Mouse (Mus musculus) lung, postnatal 0 days (tissue): ENCODE measurements around the gene Il15. TPM values are rescaled to one million over a fixed set of nuclear protein-coding genes. Genes with fewer than 3 reads are reported as not detected.
A peak's percentile ranks its signal among the peaks of the same experiment; 100 is the strongest.

Experiments used
- ATAC-seq: fragments of 200-750 bp; cut with Nextera tagmentation; 2 replicates; pipeline ENCODE4 v1.8.0; 2017; ENCODE audit warnings: moderate library complexity
- DNase-seq: peaks from one replicate; pipeline ENCODE4 v3.0.0-alpha.2; 2016; ENCODE audit warnings: low spot score
- H3K27ac ChIP-seq: fragments of 300-500 bp; sonication (generic); 2 replicates; pipeline ENCODE4 v1.5.1; 2014; ENCODE audit warnings: antibody characterized with exemption, mild to moderate bottlenecking, low read length, mixed read lengths
- H3K27me3 ChIP-seq: fragments of 300-500 bp; sonication (generic); replicated peaks from 2 replicates; pipeline ENCODE4 v1.6.1; 2014; ENCODE audit warnings: low read length, mixed read lengths; ENCODE audit not compliant: insufficient read depth
- H3K36me3 ChIP-seq: fragments of 300-500 bp; sonication (generic); 2 replicates; pipeline ENCODE4 v1.6.1; 2014; ENCODE audit warnings: low read length, mixed read lengths; ENCODE audit not compliant: insufficient read depth
- H3K4me1 ChIP-seq: fragments of 300-500 bp; sonication (generic); 2 replicates; pipeline ENCODE4 v1.6.1; 2014; ENCODE audit warnings: antibody characterized with exemption, low read depth, low read length, mixed read lengths; ENCODE audit not compliant: insufficient read depth
- H3K4me2 ChIP-seq: fragments of 300-500 bp; sonication (generic); replicated peaks from 2 replicates; pipeline ENCODE4 v1.6.1; 2014; ENCODE audit warnings: low read depth, mild to moderate bottlenecking, low read length, moderate library complexity, mixed read lengths
- H3K4me3 ChIP-seq: fragments of 300-500 bp; sonication (generic); 2 replicates; pipeline ENCODE4 v1.5.1; 2014; ENCODE audit warnings: low read depth, low read length
- H3K9ac ChIP-seq: fragments of 300-500 bp; sonication (generic); replicated peaks from 2 replicates; pipeline ENCODE4 v1.6.1; 2014; ENCODE audit warnings: low read depth, mild to moderate bottlenecking
- H3K9me3 ChIP-seq: fragments of 300-500 bp; sonication (generic); 2 replicates; pipeline ENCODE4 v1.6.1; 2016; ENCODE audit warnings: low read length, mixed read lengths
- CTCF ChIP-seq: IDR thresholded peaks from 2 replicates; pipeline ENCODE4 v1.5.1; 2016; ENCODE audit warnings: antibody characterized with exemption, mild to moderate bottlenecking
- EP300 ChIP-seq: IDR thresholded peaks from 2 replicates; pipeline ENCODE4 v1.6.1; 2016; ENCODE audit warnings: antibody characterized with exemption, mild to moderate bottlenecking, control low read depth
- WGBS: fragments of 180-500 bp; shearing (Covaris S2); extraction: QIAGEN DNeasy Blood & Tissue Kit; methylation state at CpG from one replicate; pipeline ENCODE4 v1.1.7; 2014; 5-methylcytosine and 5-hydroxymethylcytosine counted together
- polyA plus RNA-seq: library from polyadenylated mRNA; unstranded; fragments of >200 nt; fragmentation: Nextera tagmentation; extraction: Ambion mirVana; gene quantifications from 2 replicates; pipeline ENCODE4 v1.2.1, GENCODE M21; 2015

The Il15 gene
- polyA plus RNA-seq = 10.2 and 12.4 TPM in 2 replicates

DNA sequence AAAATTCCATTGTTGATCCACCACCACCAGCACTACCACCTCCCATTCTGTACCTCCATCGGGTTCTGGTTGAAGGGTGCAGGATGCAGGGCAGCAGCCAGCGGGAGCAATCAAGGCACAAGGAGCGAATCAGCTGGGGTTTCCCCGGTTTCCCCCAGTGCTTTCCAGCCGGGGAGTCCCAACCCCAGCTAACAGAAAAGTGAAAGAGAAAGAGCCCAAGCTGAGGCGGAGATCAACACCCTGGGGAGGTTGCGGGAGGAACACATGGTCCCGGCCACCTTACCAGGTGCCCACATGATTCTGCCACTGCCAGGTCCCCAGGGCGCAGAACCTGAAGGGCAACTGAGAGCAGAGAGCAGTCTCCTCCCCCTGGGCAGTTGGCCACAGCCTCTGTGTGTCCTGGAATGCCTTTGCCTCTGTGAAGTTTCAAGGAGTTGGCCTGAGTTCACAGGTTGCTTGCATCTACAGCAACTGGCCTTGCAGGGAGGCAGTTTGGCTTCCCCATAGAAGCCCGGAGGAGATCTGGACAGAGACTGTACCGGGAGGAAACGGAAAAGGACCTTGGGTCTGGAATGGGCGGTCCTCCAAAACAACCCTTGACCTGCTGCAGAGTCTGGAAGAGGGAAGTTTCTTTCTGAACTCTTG, at the start of gene Il15:
Gene Il15 (minus strand): TSS at position 537 of the 645 bp plus-strand sequence.
- no peak for TF ChIP-seq CTCF
- TF ChIP-seq EP300 = no peak
- H3K4me1 ChIP-seq = no peaks in the 10 kb centered on the region; the same call in 1 of the 2 replicates
- 3% methylated on average over 13 of the region's 13 CpGs for WGBS
- peak; percentile 88 for ATAC-seq
- H3K36me3 ChIP-seq = no peaks in the 10 kb centered on the region
- DNase-seq = peak; percentile 85
- H3K27ac ChIP-seq = peak within 1 kb of the TSS; percentile 88
- no peaks in the 10 kb centered on the region for H3K9me3 ChIP-seq
- H3K4me2 ChIP-seq = peak within 1 kb of the TSS; percentile 72
- H3K27me3 ChIP-seq = no peaks in the 10 kb centered on the region
- peak within 1 kb of the TSS; percentile 68 for H3K9ac ChIP-seq
- H3K4me3 ChIP-seq = peak within 1 kb of the TSS; percentile 67

DNA sequence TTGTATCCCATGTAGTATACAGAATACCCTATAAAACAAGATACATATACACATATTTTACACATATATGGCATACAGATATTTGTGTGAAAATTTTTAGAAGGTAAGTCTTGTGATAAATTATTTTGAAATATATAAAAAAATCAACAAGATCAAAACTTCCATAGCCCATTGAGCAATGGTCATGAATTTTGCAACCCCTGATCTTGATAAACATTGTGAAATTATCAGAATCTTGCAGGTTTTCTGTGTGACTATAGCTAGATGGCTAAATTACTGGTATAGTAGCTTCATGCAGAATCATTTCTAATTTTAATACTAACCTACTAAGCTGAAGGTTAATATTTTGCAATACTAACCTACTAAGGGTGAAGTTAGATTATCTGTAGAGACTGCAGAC, 41.9 kb upstream of the Il15 start:
- no peak overlapping the region for H3K9ac ChIP-seq
- TF ChIP-seq EP300 = no peak
- TF ChIP-seq CTCF = no peak
- no peak overlapping the region for H3K4me2 ChIP-seq
- DNase-seq = no peak
- H3K9me3 ChIP-seq = no peaks in the 10 kb centered on the region
- H3K27ac ChIP-seq = no peak overlapping the region
- ATAC-seq = no peak
- H3K4me1 ChIP-seq = no peaks in the 10 kb centered on the region
- H3K36me3 ChIP-seq = no peaks in the 10 kb centered on the region
- no peak overlapping the region for H3K4me3 ChIP-seq
- no peaks in the 10 kb centered on the region for H3K27me3 ChIP-seq

GRCm38 (mm10) chr8:82416587-82417340, 13.7 kb upstream of the Il15 start:
- DNase-seq = peak; percentile 84
- WGBS = 47% methylated on average over 5 of the region's 5 CpGs

DNA sequence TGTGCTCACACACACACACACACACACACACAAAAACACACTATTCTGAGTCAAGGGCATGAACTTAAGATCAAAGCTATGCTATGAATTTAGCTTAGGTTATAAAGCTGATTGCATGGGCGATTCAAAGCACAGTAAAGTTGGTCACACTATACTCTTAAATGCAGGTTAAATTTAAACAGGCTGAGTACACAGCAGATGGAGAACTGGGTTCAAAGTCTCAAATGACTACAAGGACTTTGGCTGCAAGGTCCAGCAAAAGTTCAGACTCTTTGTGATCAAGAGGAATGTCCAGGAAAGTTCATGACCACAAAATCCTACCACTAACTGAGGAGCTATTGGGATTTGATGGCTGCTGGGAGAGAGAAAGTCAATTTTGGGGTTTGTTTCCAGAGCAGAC, 12.5 kb upstream of the Il15 start:
- H3K9me3 ChIP-seq = no peaks in the 10 kb centered on the region
- TF ChIP-seq CTCF (no peak), EP300 (no peak)
- no peak for ATAC-seq
- WGBS = 50% methylated on average over 1 of the region's 1 CpGs
- H3K27ac ChIP-seq = no peak overlapping the region
- H3K4me3 ChIP-seq = no peak overlapping the region
- no peaks in the 10 kb centered on the region for H3K4me1 ChIP-seq
- no peaks in the 10 kb centered on the region for H3K27me3 ChIP-seq
- H3K36me3 ChIP-seq = no peaks in the 10 kb centered on the region
- no peak for DNase-seq
- no peak overlapping the region for H3K9ac ChIP-seq
- no peak overlapping the region for H3K4me2 ChIP-seq

More at GRCm38 (mm10) chr8:82416587-82417340, 13.7 kb upstream of the Il15 start:
- H3K9ac ChIP-seq = no peak overlapping the region
- no peaks in the 10 kb centered on the region for H3K36me3 ChIP-seq
- ATAC-seq = peak; percentile 97
- H3K4me1 ChIP-seq = no peaks in the 10 kb centered on the region
- TF ChIP-seq EP300 (peak; percentile 86), CTCF (no peak)
- H3K27ac ChIP-seq = peak overlapping the region; percentile 17; the same call in 1 of the 2 replicates
- no peak overlapping the region for H3K4me2 ChIP-seq
- H3K9me3 ChIP-seq = no peaks in the 10 kb centered on the region
- H3K27me3 ChIP-seq = no peaks in the 10 kb centered on the region
- no peak overlapping the region for H3K4me3 ChIP-seq

DNA sequence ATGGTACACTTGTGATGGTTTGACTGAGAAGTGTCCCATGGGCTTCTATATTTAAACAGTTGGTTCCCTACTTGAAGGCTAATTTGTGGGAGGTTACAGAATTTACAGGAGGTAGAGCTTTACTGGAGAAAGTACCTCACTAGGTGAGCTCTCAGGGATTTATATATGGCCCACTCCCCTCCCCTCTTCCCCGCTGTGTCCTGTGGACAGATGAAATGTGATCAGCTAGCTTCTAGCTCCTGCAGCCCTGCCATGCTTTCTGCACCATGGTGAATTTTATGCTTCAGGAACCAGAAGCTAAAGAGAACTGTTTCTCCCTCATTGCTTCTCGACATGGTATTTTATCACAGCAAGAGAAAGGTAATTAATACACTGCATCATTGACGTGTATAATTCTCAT, 7.1 kb upstream of the Il15 start:
- H3K9ac ChIP-seq = no peak overlapping the region
- TF ChIP-seq CTCF (no peak), EP300 (no peak)
- no peaks in the 10 kb centered on the region for H3K9me3 ChIP-seq
- no peak overlapping the region for H3K4me2 ChIP-seq
- 77% methylated on average over 3 of the region's 3 CpGs for WGBS
- no peaks in the 10 kb centered on the region for H3K27me3 ChIP-seq
- no peaks in the 10 kb centered on the region for H3K36me3 ChIP-seq
- no peak overlapping the region for H3K27ac ChIP-seq
- H3K4me1 ChIP-seq = no peaks in the 10 kb centered on the region
- DNase-seq (no peak), ATAC-seq (no peak)
- H3K4me3 ChIP-seq = no peak overlapping the region

DNA sequence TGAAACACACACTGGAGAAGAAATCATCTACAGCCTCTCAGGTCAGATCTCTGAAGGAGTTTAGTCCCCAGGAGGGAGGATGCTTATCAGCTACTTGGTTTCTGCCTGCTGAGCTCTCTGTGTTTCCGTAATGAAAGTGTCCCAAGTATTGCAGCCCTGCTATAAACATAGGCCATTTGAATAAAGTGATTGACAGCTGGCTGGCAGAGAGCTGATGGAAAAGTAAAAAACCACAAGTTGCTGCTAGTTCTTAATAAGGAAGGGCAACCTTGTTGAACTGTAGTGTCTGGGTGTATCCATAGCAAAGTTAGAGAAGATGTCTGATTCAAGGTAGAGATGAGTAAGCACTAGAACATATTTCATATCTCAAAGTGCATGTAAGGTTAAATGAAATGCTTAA, 4.0 kb upstream of the Il15 start:
- H3K9ac ChIP-seq = no peak overlapping the region
- 52% methylated on average over 1 of the region's 1 CpGs for WGBS

More for the DNA sequence above, 4.0 kb upstream of the Il15 start:
- Histone ChIP-seq H3K4me1 (no peaks in the 10 kb centered on the region), H3K27me3 (no peaks in the 10 kb centered on the region), H3K4me2 (no peak overlapping the region), H3K27ac (no peak overlapping the region), H3K9me3 (no peaks in the 10 kb centered on the region), H3K36me3 (no peaks in the 10 kb centered on the region), H3K4me3 (no peak overlapping the region)
- no peak for TF ChIP-seq CTCF
- no peak for TF ChIP-seq EP300
- ATAC-seq (no peak), DNase-seq (no peak)
